Mouse (Mus musculus): ENCODE results near the gene Gm14401. TPM values are rescaled to one million over a fixed set of nuclear protein-coding genes. Genes with fewer than 3 reads are reported as not detected.
A peak's percentile ranks its signal among the peaks of the same experiment; 100 is the strongest.
"Not testable (repeated sequence)": the region's sequence is repeated elsewhere in the genome, so short reads cannot be mapped to it uniquely, and the experiment has no call there.

The Gm14401 gene
- total RNA-seq (2021) (1 to 10 TPM in 1 of 2 experiments, under 1 TPM in 1; 0.73 to 1.6 TPM), polyA plus RNA-seq (2012; rRNA removed) (not detected in 2 replicates)
- long read RNA-seq, partial matches to known transcripts = 0 of 1 reads
- long read RNA-seq, other reads (novel, unspliced or antisense) = 1 of 1 reads

GRCm38 (mm10) chr2:177073432-177074423 lies at the start of gene Gm14401:
TSS of gene Gm14401 (plus strand) at chr2:177074320.
- peak; percentile 3 for DNase-seq

GRCm38 (mm10) chr2:177072807-177073206 lies 1.3 kb upstream of the Gm14401 start:
- not testable (repeated sequence) for DNase-seq

GRCm38 (mm10) chr2:177075015-177075414 lies 895 bp downstream of the Gm14401 start:
- DNase-seq = not testable (repeated sequence)

GRCm38 (mm10) chr2:177079866-177080265 lies 5.7 kb downstream of the Gm14401 start:
- DNase-seq = not testable (repeated sequence)

GRCm38 (mm10) chr2:177109086-177109485 lies 35.0 kb downstream of the Gm14401 start:
- not testable (repeated sequence) for DNase-seq

- not testable (repeated sequence) for DNase-seq
Measured at GRCm38 (mm10) chr2:177129097-177129496, 55.0 kb downstream of the Gm14401 start.

Other genes with a start within 250 kb of the Gm14401 start
- not detected for gene Gm14408, start 243.2 kb upstream of the Gm14401 start, total RNA-seq (2021)
- gene Gm14408, start 243.2 kb upstream of the Gm14401 start, polyA plus RNA-seq (2012; rRNA removed) = not detected in 2 replicates
- 10 to 100 TPM in 1 of 2 experiments, 1 to 10 TPM in 1; 6.4 to 11.8 TPM for gene Gm14296, start 146.5 kb upstream of the Gm14401 start, total RNA-seq (2021)
- 0.54 and 0.90 TPM in 2 replicates for gene Gm14296, start 146.5 kb upstream of the Gm14401 start, polyA plus RNA-seq (2012; rRNA removed)
- 10 to 100 TPM; 23.1 to 40.2 TPM for gene Gm14419, start 73.4 kb upstream of the Gm14401 start, total RNA-seq (2021)
- gene Gm14419, start 73.4 kb upstream of the Gm14401 start, polyA plus RNA-seq (2012; rRNA removed) = 0.27 and 0.50 TPM in 2 replicates
- 10 to 100 TPM; 29.3 to 42.7 TPM for gene Gm14410, start 132.1 kb downstream of the Gm14401 start, total RNA-seq (2021)
- 0.23 and 0.55 TPM in 2 replicates for gene Gm14410, start 132.1 kb downstream of the Gm14401 start, polyA plus RNA-seq (2012; rRNA removed)
- gene Gm14409, start 192.7 kb downstream of the Gm14401 start, total RNA-seq (2021) = 1 to 10 TPM; 1.2 to 2.5 TPM
- gene Gm14409, start 192.7 kb downstream of the Gm14401 start, polyA plus RNA-seq (2012; rRNA removed) = not detected in 2 replicates
- 1 to 10 TPM; 3.4 to 4.5 TPM for gene Gm14412, start 250.0 kb downstream of the Gm14401 start, total RNA-seq (2021)
- gene Gm14412, start 250.0 kb downstream of the Gm14401 start, polyA plus RNA-seq (2012; rRNA removed) = not detected in 2 replicates

Data from adrenal gland, adult 2 months (tissue).